Mouse (Mus musculus) thymus, adult 2 months (tissue): ENCODE results near the gene Myh7. TPM values are rescaled to one million over a fixed set of nuclear protein-coding genes. Genes with fewer than 3 reads are reported as not detected.
"Not testable (repeated sequence)": the region's sequence is repeated elsewhere in the genome, so short reads cannot be mapped to it uniquely, and the experiment has no call there.

ENCODE experiments used
- DNase-seq: peaks from one replicate; pipeline ENCODE4 v3.0.0; 2021
- H3K27ac ChIP-seq: fragments of 200-500 bp; 2 replicates; pipeline ENCODE4 v1.5.1; 2012; ENCODE audit warnings: low read length, control low read depth; ENCODE audit not compliant: control insufficient read depth, insufficient read depth
- H3K27me3 ChIP-seq: fragments of 200-500 bp; 2 replicates; pipeline ENCODE4 v1.6.1; 2012; ENCODE audit warnings: mild to moderate bottlenecking, low read length, moderate library complexity, mixed read lengths; ENCODE audit not compliant: control insufficient read depth, insufficient read depth
- H3K36me3 ChIP-seq: fragments of 200-500 bp; 2 replicates; pipeline ENCODE4 v1.6.1; 2012; ENCODE audit warnings: mild to moderate bottlenecking, low read length, moderate library complexity; ENCODE audit not compliant: control insufficient read depth, insufficient read depth
- H3K4me1 ChIP-seq: fragments of 200-500 bp; replicated peaks from 2 replicates; pipeline ENCODE4 v1.6.1; 2012; ENCODE audit warnings: low read length; ENCODE audit not compliant: control insufficient read depth, insufficient read depth
- H3K4me3 ChIP-seq: fragments of 200-500 bp; 2 replicates; pipeline ENCODE4 v1.5.1; 2012; ENCODE audit warnings: mild to moderate bottlenecking, low read length, control low read depth, moderate library complexity; ENCODE audit not compliant: control insufficient read depth, insufficient read depth
- CTCF ChIP-seq: fragments of 200-500 bp; IDR thresholded peaks from 2 replicates; pipeline ENCODE4 v1.5.1; 2012; ENCODE audit warnings: mild to moderate bottlenecking, control low read depth, low read length, moderate library complexity, borderline replicate concordance; ENCODE audit not compliant: control insufficient read depth, poor library complexity, insufficient read depth; ENCODE audit errors: extremely low read depth
- POLR2A ChIP-seq: fragments of 200-500 bp; IDR thresholded peaks from 2 replicates; pipeline ENCODE4 v1.6.1; 2012; ENCODE audit warnings: mild to moderate bottlenecking, low read length, control low read depth, moderate library complexity; ENCODE audit not compliant: control insufficient read depth, poor library complexity, insufficient read depth; ENCODE audit errors: extremely low read depth
- WGBS: fragments of 180-500 bp; shearing (Covaris S2); methylation state at CpG from one replicate; pipeline ENCODE4 v1.1.7; 2018; 5-methylcytosine and 5-hydroxymethylcytosine counted together
- polyA plus RNA-seq: library from polyadenylated mRNA; depleted of rRNA; stranded (reverse); fragments of >200 nt; gene quantifications from 2 replicates; pipeline ENCODE4 v1.2.3, GENCODE M21; 2012; rRNA removed

Myh7 gene
- 0.23 and 0.96 TPM in 2 replicates for polyA plus RNA-seq

GRCm38 (mm10) chr14:54994136-54994868, at the start of gene Myh7:
TSS of gene Myh7 (minus strand) at chr14:54994626.
- 68% methylated on average over 11 of the region's 11 CpGs for WGBS
- Histone ChIP-seq H3K4me1 (no peaks in the 10 kb centered on the region), H3K36me3 (no peaks in the 10 kb centered on the region), H3K27me3 (no peaks in the 10 kb centered on the region), H3K27ac (no peak within 1 kb of the TSS), H3K4me3 (no peak within 1 kb of the TSS)
- no peak for DNase-seq
- TF ChIP-seq POLR2A: no peak
- no peak for TF ChIP-seq CTCF

- not testable (repeated sequence) for H3K4me3 ChIP-seq, H3K4me1 ChIP-seq, H3K27me3 ChIP-seq, H3K36me3 ChIP-seq, DNase-seq, H3K27ac ChIP-seq
- 89% methylated on average over 1 of the region's 2 CpGs for WGBS
Measured at GRCm38 (mm10) chr14:55043694-55044093, 49.3 kb upstream of the Myh7 start.

DNA sequence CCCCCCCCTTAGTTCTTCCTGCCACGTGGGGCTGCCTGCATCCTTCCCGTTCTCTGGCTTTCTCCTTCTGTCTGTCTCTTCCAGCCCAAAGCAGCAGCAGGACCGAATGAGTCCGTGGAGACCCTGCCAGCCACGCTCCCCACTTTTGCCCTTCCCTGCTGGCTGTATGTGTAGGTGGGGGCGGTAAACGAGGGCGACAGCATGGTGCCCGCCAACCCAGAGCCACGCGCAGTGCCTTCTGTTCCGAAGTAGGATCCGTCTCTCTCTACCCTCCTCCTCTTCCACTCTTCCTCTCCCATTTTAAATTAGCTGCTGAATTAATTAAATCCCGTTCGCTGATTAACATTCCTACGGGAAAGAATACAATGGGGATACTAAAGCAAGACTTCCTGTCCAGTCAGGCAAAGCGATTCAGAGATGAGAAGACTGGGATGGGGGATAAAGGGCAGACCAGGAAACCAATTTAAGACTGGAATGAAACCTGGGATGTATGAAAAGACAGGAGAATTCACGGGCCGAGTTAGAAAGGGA, 38.3 kb upstream of the Myh7 start:
- TF ChIP-seq CTCF: no peak
- no peak for TF ChIP-seq POLR2A
- no peaks in the 10 kb centered on the region for H3K36me3 ChIP-seq
- no peaks in the 10 kb centered on the region for H3K27me3 ChIP-seq
- 90% methylated on average over 19 of the region's 19 CpGs for WGBS
- H3K4me1 ChIP-seq: no peaks in the 10 kb centered on the region
- H3K27ac ChIP-seq: no peak overlapping the region
- H3K4me3 ChIP-seq: no peak overlapping the region
- DNase-seq: no peak

DNA sequence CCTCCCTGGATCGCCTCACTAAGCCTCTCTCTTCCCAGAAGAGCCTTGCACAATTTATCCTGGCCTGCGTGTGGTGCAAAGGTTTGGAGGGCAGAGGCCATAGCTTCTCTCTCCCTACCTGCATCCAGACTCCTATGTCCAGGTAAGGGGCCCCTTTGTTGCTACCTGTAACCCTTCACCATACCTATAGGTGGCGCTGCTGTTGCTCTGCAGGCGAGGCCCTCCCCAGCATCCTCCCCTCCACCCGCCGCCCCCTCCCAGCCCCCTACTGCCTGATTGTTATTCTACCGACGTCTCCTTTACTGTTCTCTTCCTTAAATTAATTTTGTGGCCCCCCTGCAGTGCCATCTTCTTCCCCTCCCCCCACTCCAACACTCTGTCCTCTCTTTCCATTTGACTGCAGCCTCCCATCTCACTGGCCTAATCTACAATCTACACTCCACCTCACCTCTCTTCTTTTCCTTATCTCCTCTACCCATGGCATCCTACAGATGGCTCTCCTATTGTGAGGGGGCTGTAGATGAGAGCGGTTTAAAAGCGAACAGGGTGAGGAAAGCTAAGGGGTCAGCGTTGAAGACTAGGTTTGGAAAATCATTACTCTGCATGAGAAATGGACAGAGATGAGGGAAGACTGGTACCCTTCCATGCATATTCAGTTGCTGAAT, 34.7 kb upstream of the Myh7 start:
- WGBS: 40% methylated on average over 11 of the region's 11 CpGs
- peak; percentile 44; the same call in 1 of the 2 replicates for TF ChIP-seq CTCF
- no peak for TF ChIP-seq POLR2A
- H3K4me1 ChIP-seq: no peaks in the 10 kb centered on the region
- H3K4me3 ChIP-seq: no peak overlapping the region
- DNase-seq: peak; percentile 32
- peaks cover 13% of the 10 kb centered on the region for H3K36me3 ChIP-seq
- H3K27ac ChIP-seq: no peak overlapping the region
- no peaks in the 10 kb centered on the region for H3K27me3 ChIP-seq

DNA sequence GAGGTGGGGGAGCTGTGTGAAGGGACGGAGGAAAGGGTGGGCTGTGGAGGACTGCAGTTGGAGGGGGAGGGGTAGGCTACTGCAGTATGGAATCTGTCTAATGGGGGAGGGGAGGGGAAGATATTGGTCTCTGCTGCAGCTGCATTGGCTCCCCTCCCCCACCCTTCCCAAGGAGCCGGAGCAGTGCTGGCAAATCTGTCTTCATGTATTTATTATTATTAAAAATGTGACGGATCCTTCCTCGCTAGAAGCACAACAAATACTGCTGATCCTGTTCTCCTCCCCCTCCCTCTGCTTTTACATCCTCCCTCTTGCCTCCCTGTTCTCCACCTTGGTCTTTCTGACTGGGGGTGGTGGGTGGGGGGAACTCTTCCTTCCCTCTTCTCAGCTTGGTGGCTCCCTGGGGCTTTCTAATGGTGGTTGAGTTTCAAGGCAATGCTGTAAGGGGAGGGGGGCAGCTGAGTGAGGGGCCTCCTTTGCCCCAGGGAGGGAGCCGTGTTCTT, 34.0 kb upstream of the Myh7 start:
- Histone ChIP-seq H3K27ac (no peak overlapping the region), H3K27me3 (no peaks in the 10 kb centered on the region), H3K4me3 (no peak overlapping the region), H3K4me1 (no peaks in the 10 kb centered on the region), H3K36me3 (peaks cover 20% of the 10 kb centered on the region)
- TF ChIP-seq CTCF (no peak), POLR2A (no peak)
- 88% methylated on average over 5 of the region's 5 CpGs for WGBS
- no peak for DNase-seq

GRCm38 (mm10) chr14:55027653-55028052, 33.2 kb upstream of the Myh7 start:
- Histone ChIP-seq H3K36me3 (peaks cover 28% of the 10 kb centered on the region), H3K4me1 (no peaks in the 10 kb centered on the region), H3K4me3 (no peak overlapping the region), H3K27me3 (no peaks in the 10 kb centered on the region), H3K27ac (no peak overlapping the region)
- 79% methylated on average over 6 of the region's 6 CpGs for WGBS
- no peak for DNase-seq
- TF ChIP-seq POLR2A (no peak), CTCF (no peak)

DNA sequence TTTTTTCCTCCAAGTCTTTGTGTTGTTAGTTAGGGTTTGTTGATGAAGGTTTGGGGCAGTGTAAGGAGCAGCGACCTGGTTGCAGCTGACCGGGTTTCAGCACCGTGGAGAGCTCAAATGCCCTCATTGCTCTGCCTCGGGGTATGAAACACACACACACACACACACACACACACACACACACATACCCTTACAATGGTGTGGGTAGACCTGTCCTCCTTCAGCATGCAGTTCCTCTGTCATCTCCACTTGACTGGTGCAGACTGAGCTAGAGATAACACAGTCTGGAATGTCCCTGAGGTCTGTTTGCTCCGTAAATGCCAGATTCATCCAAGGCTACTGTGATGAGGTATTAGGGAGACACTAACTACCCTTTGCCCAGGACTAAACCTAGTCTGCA, 32.8 kb upstream of the Myh7 start:
- Histone ChIP-seq H3K36me3 (peaks cover 32% of the 10 kb centered on the region), H3K4me3 (no peak overlapping the region), H3K4me1 (no peaks in the 10 kb centered on the region), H3K27ac (no peak overlapping the region), H3K27me3 (no peaks in the 10 kb centered on the region)
- no peak for TF ChIP-seq POLR2A
- TF ChIP-seq CTCF: no peak
- 72% methylated on average over 5 of the region's 5 CpGs for WGBS
- DNase-seq: no peak
